Comparison of ENCODE assay signal across 23 mouse cellular contexts in the genomic region with DNA sequence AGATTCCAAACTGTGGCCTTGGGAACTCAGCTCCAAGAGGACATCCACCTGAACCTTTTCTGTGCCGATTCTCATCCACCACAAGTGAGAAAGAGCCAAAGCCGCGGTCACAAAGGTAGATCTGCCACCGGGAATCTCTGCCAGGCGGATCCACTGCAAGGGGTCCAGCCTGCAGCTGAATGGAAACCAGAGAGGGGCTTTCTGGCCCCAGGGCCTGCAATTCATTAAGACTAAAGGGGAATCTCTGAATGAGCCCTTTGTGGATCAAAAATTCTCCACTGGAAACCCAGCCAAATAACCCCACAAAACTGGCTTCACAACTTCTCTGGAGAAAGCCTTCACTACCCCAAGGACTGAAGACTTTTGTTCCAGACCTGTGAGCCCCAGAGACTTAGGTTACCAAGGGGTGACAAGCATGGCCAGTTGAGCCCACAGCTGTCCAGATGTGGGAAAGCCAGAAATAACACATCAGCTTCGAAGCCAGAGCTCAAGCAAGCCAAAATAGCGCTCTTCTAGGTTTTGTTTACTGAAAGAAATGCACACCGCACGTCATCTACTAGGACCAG.
DNase-seq lines count a peak whose midpoint lies in the region; ATAC-seq and TF ChIP-seq lines count a peak whose summit lies in the region.
"Had no signal": no experiment of that assay in that cellular context is flagged by ENCODE, and none has a peak within 500 bp of the region (broad histone marks: within the 10 kb centered on the region; RNA-seq: fewer than 3 reads in every experiment).

No protein-coding gene starts in this region.

- H3K4me2 ChIP-seq in lung, embryonic 14.5 days: no peak overlapping the region
- H3K4me2 ChIP-seq in embryonic facial prominence, embryonic 12.5 days (replicated peaks): no peak overlapping the region
- H3K4me2 ChIP-seq in limb, embryonic 14.5 days (replicated peaks; ENCODE audit: low read depth, low read length, severe bottlenecking): no peak overlapping the region
- H3K4me2 ChIP-seq: heart, embryonic 15.5 days; midbrain, embryonic 13.5 days; neural tube, embryonic 15.5 days had no signal

- no peaks in the 10 kb centered on the region for H3K36me3 ChIP-seq in lung, embryonic 14.5 days (ENCODE audit: insufficient read depth)
- H3K36me3 ChIP-seq in embryonic facial prominence, embryonic 12.5 days: no peaks in the 10 kb centered on the region
- H3K36me3 ChIP-seq in limb, embryonic 14.5 days (ENCODE audit: control insufficient read depth, insufficient read depth, low read length): no peaks in the 10 kb centered on the region
- H3K36me3 ChIP-seq: heart, embryonic 15.5 days; midbrain, embryonic 13.5 days; neural tube, embryonic 15.5 days had no signal

- H3K4me3 ChIP-seq in lung, embryonic 14.5 days (ENCODE audit: low read depth, low read length): no peak overlapping the region
- H3K4me3 ChIP-seq in embryonic facial prominence, embryonic 12.5 days: no peak overlapping the region
- no peak overlapping the region for H3K4me3 ChIP-seq in limb, embryonic 14.5 days (replicated peaks; ENCODE audit: low read length)
- H3K4me3 ChIP-seq: heart, embryonic 15.5 days; midbrain, embryonic 13.5 days; myocyte; neural tube, embryonic 15.5 days had no signal

- H3K9me3 ChIP-seq in lung, embryonic 14.5 days (ENCODE audit: low read depth, low read length): no peaks in the 10 kb centered on the region
- no peaks in the 10 kb centered on the region for H3K9me3 ChIP-seq in embryonic facial prominence, embryonic 12.5 days
- H3K9me3 ChIP-seq in limb, embryonic 14.5 days (ENCODE audit: control insufficient read depth, low read length): no peaks in the 10 kb centered on the region
- H3K9me3 ChIP-seq: heart, embryonic 15.5 days; midbrain, embryonic 13.5 days; neural tube, embryonic 15.5 days had no signal

- TF ChIP-seq CTCF in lung, embryonic 14.5 days (IDR thresholded peaks at IDR 0.05; ENCODE audit: low read depth): no peak

- ATAC-seq in lung, embryonic 14.5 days (ENCODE audit: insufficient read depth): no peak
- ATAC-seq in embryonic facial prominence, embryonic 12.5 days (ENCODE audit: insufficient number of reproducible peaks, insufficient read depth, low FRiP score, low TSS enrichment): peak; percentile 42; the same call in 1 of the 2 replicates
- ATAC-seq in limb, embryonic 14.5 days (ENCODE audit: low FRiP score, low read depth): peak; percentile 61
- ATAC-seq: forebrain, embryonic 14.5 days; intestine, embryonic 16.5 days; liver, postnatal 0 days; midbrain, embryonic 13.5 days; Patski had no signal

- H3K4me1 ChIP-seq in lung, embryonic 14.5 days (ENCODE audit: insufficient read depth): no peaks in the 10 kb centered on the region
- peaks cover 8% of the 10 kb centered on the region for H3K4me1 ChIP-seq in embryonic facial prominence, embryonic 12.5 days
- H3K4me1 ChIP-seq in limb, embryonic 14.5 days (ENCODE audit: control insufficient read depth, insufficient read depth, low read length): peaks cover 29% of the 10 kb centered on the region
- H3K4me1 ChIP-seq: heart, embryonic 15.5 days; midbrain, embryonic 13.5 days; neural tube, embryonic 15.5 days had no signal

- no peak for TF ChIP-seq POLR2A in limb, embryonic 14.5 days (IDR thresholded peaks at IDR 0.05; ENCODE audit: borderline replicate concordance, extremely low read depth, insufficient read depth, insufficient read length)

- no peak overlapping the region for H3K9ac ChIP-seq in lung, embryonic 14.5 days
- H3K9ac ChIP-seq in embryonic facial prominence, embryonic 12.5 days: no peak overlapping the region
- H3K9ac ChIP-seq in limb, embryonic 14.5 days (ENCODE audit: low read depth, low read length, severe bottlenecking): no peak overlapping the region
- H3K9ac ChIP-seq: heart, embryonic 15.5 days; liver, postnatal 0 days; midbrain, embryonic 13.5 days; neural tube, embryonic 15.5 days had no signal

- no peaks in the 10 kb centered on the region for H3K27me3 ChIP-seq in lung, embryonic 14.5 days (ENCODE audit: insufficient read depth, low read length)
- H3K27me3 ChIP-seq in embryonic facial prominence, embryonic 12.5 days: no peaks in the 10 kb centered on the region
- no peaks in the 10 kb centered on the region for H3K27me3 ChIP-seq in limb, embryonic 14.5 days (ENCODE audit: control insufficient read depth, insufficient read depth, low read length)
- H3K27me3 ChIP-seq: heart, embryonic 15.5 days; midbrain, embryonic 13.5 days; neural tube, embryonic 15.5 days had no signal

- peak overlapping the region; percentile 32; the same call in 1 of the 2 replicates for H3K27ac ChIP-seq in lung, embryonic 14.5 days (ENCODE audit: low read depth)
- peak overlapping the region; percentile 70 for H3K27ac ChIP-seq in embryonic facial prominence, embryonic 12.5 days
- H3K27ac ChIP-seq in limb, embryonic 14.5 days (replicated peaks; ENCODE audit: low read depth, low read length): peak overlapping the region; percentile 81
- H3K27ac ChIP-seq: heart, embryonic 15.5 days; midbrain, embryonic 13.5 days; neural tube, embryonic 15.5 days had no signal

- 81% methylated on average over 9 of the region's 9 CpGs for WGBS in lung, embryonic 14.5 days
- 30% methylated on average over 9 of the region's 9 CpGs for WGBS in embryonic facial prominence, embryonic 12.5 days
- WGBS in limb, embryonic 14.5 days: 45% methylated on average over 9 of the region's 9 CpGs

- peak; percentile 40 for DNase-seq in lung, embryonic 14.5 days
- DNase-seq in lung, postnatal 10 days: no peak
- peak; percentile 86 for DNase-seq in fibroblast of lung, adult 2 months (ENCODE audit: low read depth)
- peak; percentile 74 for DNase-seq in limb, embryonic 14.5 days (ENCODE audit: low spot score)
- no peak for DNase-seq in layer of hippocampus, adult 18-20 months (ENCODE audit: low spot score in 2 of 2)
- no peak for DNase-seq in ovary, postnatal 36 days (ENCODE audit: low spot score)
- DNase-seq: adrenal gland, adult 8-10 months; cerebellum, adult 9-10 months; gastrocnemius, postnatal 36 days; kidney, postnatal 10 days; layer of hippocampus, adult 9-11 months; liver, postnatal 0 days; right cerebral cortex, postnatal 14 days; spleen, adult 18-20 months; thymus, postnatal 36 days had no signal

Comparison
In these comparisons a context has a peak if more than half of its experiments do, and no peak if none do; other contexts are left out.
1. DNase-seq: peak in lung, embryonic 14.5 days (single experiment), fibroblast of lung, adult 2 months (single experiment) and limb, embryonic 14.5 days (single experiment); none in lung, postnatal 10 days (single experiment), layer of hippocampus, adult 18-20 months (0 of 2) and ovary, postnatal 36 days (single experiment).
2. Peak in every context shown above with its lines, with median percentiles within 50 percentile points of each other: H3K27ac ChIP-seq.